Mouse (Mus musculus) inflammation-experienced regulatory T-cells (primary cell): ENCODE data around the gene Olfr1322. TPM values are rescaled to one million over a fixed set of nuclear protein-coding genes. Genes with fewer than 3 reads are reported as not detected.

Experiments
- polyA plus RNA-seq, 2 experiments: library from polyadenylated mRNA; unstranded; fragments of 100-300 nt; shearing (Covaris generic); gene quantifications; one replicate each; pipeline ENCODE4 v1.2.1; 2017

Gene Olfr1322
- polyA plus RNA-seq: 1 to 10 TPM in 1 of 2 experiments, under 1 TPM in 1; 0.35 to 1.6 TPM

GRCm38 (mm10) chrX:49891383-49891782 lies at the start of gene Olfr1322:
Olfr1322 (minus strand) TSS chrX:49891483.

Other genes starting within 250 kb of the Olfr1322 start
- gene Olfr1320, start 219.2 kb downstream of the Olfr1322 start, polyA plus RNA-seq: not detected
- not detected for gene Olfr1321, start 156.4 kb downstream of the Olfr1322 start, polyA plus RNA-seq
- gene Igsf1, start 93.7 kb downstream of the Olfr1322 start, polyA plus RNA-seq: under 1 TPM; 0.17 to 0.56 TPM
- gene Olfr1323, start 127.9 kb upstream of the Olfr1322 start, polyA plus RNA-seq: not detected